Mouse (Mus musculus) cerebellum, adult 9-10 months (tissue): ENCODE results near the gene Ogfrl1.

ENCODE experiments used
- DNase-seq: peaks from one replicate; pipeline ENCODE4 v3.0.0; 2022

Ogfrl1 gene

GRCm38 (mm10) chr1:23345633-23346032 is 51.9 kb downstream of the Ogfrl1 start:
- no peak for DNase-seq

- DNase-seq: no peak
Measured at GRCm38 (mm10) chr1:23342864-23343263, 54.7 kb downstream of the Ogfrl1 start.

GRCm38 (mm10) chr1:23342224-23342623 is 55.3 kb downstream of the Ogfrl1 start:
- DNase-seq: no peak

- DNase-seq: no peak
Measured at GRCm38 (mm10) chr1:23335726-23336363, 61.7 kb downstream of the Ogfrl1 start.

GRCm38 (mm10) chr1:23335050-23335449 is 62.5 kb downstream of the Ogfrl1 start:
- no peak for DNase-seq

- DNase-seq: no peak
Measured at GRCm38 (mm10) chr1:23332192-23332591, 65.4 kb downstream of the Ogfrl1 start.

GRCm38 (mm10) chr1:23325160-23325559 is 72.4 kb downstream of the Ogfrl1 start:
- no peak for DNase-seq

GRCm38 (mm10) chr1:23324226-23324625 is 73.3 kb downstream of the Ogfrl1 start:
- DNase-seq: peak; percentile 83

- DNase-seq: no peak
Measured at GRCm38 (mm10) chr1:23323286-23323685, 74.3 kb downstream of the Ogfrl1 start.

- DNase-seq: no peak
Measured at GRCm38 (mm10) chr1:23322208-23322607, 75.4 kb downstream of the Ogfrl1 start.

GRCm38 (mm10) chr1:23321331-23321851 is 76.2 kb downstream of the Ogfrl1 start:
- peak; percentile 25 for DNase-seq

- DNase-seq: no peak
Measured at GRCm38 (mm10) chr1:23320591-23321195, 76.9 kb downstream of the Ogfrl1 start.
